Mouse (Mus musculus) layer of hippocampus, postnatal 25 days (tissue): ENCODE results near the gene Rps23. TPM values are rescaled to one million over a fixed set of nuclear protein-coding genes. Genes with fewer than 3 reads are reported as not detected.
"Not testable (repeated sequence)": the region's sequence is repeated elsewhere in the genome, so short reads cannot be mapped to it uniquely, and the experiment has no call there.

Experiments
- DNase-seq, 2 experiments: peaks; one replicate each; pipeline ENCODE4 v3.0.0; 2022; ENCODE audit warnings: mixed read lengths in 2 of 2, low spot score in 1 of 2; ENCODE audit errors: extremely low spot score in 1 of 2
- total RNA-seq, 2 experiments: library from RNA; stranded (reverse); gene quantifications; 2 replicates each; pipeline ENCODE4 v1.2.3; 2021

The Rps23 gene
- 100 to 1,000 TPM; 207 to 248 TPM for total RNA-seq

GRCm38 (mm10) chr13:90922751-90923612, at the start of gene Rps23:
Gene Rps23 (plus strand): TSS chr13:90922958.
- peak; percentile 82 to 87 for DNase-seq

GRCm38 (mm10) chr13:90881727-90882429, 40.9 kb upstream of the Rps23 start:
- no peak for DNase-seq

- no peak for DNase-seq
Observed at GRCm38 (mm10) chr13:90885856-90886532, 36.8 kb upstream of the Rps23 start.

GRCm38 (mm10) chr13:90886568-90886983, 36.2 kb upstream of the Rps23 start:
- DNase-seq, result peak; percentile 47 to 82

GRCm38 (mm10) chr13:90890111-90890510, 32.6 kb upstream of the Rps23 start:
- DNase-seq, result no peak

- no peak for DNase-seq
Observed at GRCm38 (mm10) chr13:90894819-90895218, 27.9 kb upstream of the Rps23 start.

GRCm38 (mm10) chr13:90896098-90896497, 26.7 kb upstream of the Rps23 start:
- peak in 1 of 2 experiments; percentile 36 for DNase-seq

GRCm38 (mm10) chr13:90896821-90897220, 25.9 kb upstream of the Rps23 start:
- DNase-seq, result no peak

- no peak for DNase-seq
Observed at GRCm38 (mm10) chr13:90905176-90905575, 17.6 kb upstream of the Rps23 start, which contains the start of gene Atp6ap1l. Gene Atp6ap1l (minus strand): TSS chr13:90905355.

GRCm38 (mm10) chr13:90907376-90907775, 15.4 kb upstream of the Rps23 start:
- DNase-seq, result no peak

- DNase-seq, result peak in 1 of 2 experiments; percentile 26
Observed at GRCm38 (mm10) chr13:90912760-90913674, 9.7 kb upstream of the Rps23 start.

GRCm38 (mm10) chr13:90913675-90914192, 9.0 kb upstream of the Rps23 start:
- DNase-seq, result peak in 1 of 2 experiments; percentile 19

- DNase-seq, result no peak
Observed at GRCm38 (mm10) chr13:90914721-90915120, 8.0 kb upstream of the Rps23 start.

GRCm38 (mm10) chr13:90923617-90924016, 859 bp downstream of the Rps23 start:
- not testable (repeated sequence) for DNase-seq

- DNase-seq, result no peak
Observed at GRCm38 (mm10) chr13:90924072-90924471, 1.3 kb downstream of the Rps23 start.

GRCm38 (mm10) chr13:90925191-90925590, 2.4 kb downstream of the Rps23 start:
- no peak for DNase-seq

- DNase-seq, result no peak
Observed at GRCm38 (mm10) chr13:90926125-90926765, 3.5 kb downstream of the Rps23 start.

GRCm38 (mm10) chr13:90926938-90927633, 4.3 kb downstream of the Rps23 start:
- no peak for DNase-seq
